Mouse (Mus musculus): Measurements from ENCODE around the gene Cdiptos. TPM values are rescaled to one million over a fixed set of nuclear protein-coding genes. Genes with fewer than 3 reads are reported as not detected.
A peak's percentile ranks its signal among the peaks of the same experiment; 100 is the strongest.

Gene Cdiptos
- total RNA-seq (2017), result 2.2 and 2.3 TPM in 2 replicates

DNA sequence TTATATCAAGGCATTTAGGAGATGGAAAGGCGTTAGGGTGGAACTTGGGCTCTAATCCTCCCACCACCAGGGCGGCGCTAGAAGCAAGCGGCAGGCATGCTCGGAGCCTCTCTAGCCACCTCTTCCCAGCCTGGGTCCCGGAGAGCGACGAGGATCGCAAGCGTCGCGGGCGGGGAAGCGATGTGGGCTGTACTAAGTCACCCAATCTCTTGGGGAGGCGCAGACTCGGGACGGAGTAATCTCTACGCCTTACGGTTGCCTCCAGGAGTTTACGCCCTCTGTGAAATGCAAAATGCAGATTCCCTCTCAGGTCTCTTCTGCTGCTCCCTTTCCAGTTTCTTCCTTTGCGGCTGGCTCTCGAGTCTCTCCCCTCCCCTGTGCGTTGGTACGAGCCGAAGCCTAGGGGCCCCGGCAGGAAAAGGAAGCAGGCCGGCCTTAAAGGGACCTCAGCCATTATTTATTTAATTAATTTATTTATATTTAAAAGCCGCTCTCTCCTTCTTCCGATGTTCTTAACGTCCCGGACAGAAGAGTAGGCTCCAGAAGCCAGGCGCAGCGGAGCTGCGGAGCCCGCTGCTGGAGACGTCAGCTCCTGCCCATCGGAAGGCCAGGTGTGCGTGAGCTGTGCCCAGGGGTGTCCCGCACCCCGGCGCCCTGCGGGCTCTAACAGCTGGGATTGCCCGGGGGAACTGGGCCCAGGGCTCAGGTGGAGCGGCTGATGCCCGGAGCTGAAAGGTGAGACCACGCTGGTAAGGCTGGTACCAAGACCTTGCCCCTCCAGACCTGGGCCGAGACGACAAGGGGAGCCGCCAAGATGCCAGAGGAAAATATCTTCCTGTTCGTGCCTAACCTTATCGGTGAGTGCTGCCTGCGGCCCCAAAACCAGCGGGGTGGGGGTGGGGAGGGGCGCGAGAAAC is at the start of gene Cdiptos:
Cdiptos (minus strand) TSS at position 149 of the 917 bp plus-strand sequence.
- ATAC-seq (ENCODE audit: extremely low read depth, insufficient number of reproducible peaks, low FRiP score, poor library complexity, severe bottlenecking), result peak; percentile 93

DNA sequence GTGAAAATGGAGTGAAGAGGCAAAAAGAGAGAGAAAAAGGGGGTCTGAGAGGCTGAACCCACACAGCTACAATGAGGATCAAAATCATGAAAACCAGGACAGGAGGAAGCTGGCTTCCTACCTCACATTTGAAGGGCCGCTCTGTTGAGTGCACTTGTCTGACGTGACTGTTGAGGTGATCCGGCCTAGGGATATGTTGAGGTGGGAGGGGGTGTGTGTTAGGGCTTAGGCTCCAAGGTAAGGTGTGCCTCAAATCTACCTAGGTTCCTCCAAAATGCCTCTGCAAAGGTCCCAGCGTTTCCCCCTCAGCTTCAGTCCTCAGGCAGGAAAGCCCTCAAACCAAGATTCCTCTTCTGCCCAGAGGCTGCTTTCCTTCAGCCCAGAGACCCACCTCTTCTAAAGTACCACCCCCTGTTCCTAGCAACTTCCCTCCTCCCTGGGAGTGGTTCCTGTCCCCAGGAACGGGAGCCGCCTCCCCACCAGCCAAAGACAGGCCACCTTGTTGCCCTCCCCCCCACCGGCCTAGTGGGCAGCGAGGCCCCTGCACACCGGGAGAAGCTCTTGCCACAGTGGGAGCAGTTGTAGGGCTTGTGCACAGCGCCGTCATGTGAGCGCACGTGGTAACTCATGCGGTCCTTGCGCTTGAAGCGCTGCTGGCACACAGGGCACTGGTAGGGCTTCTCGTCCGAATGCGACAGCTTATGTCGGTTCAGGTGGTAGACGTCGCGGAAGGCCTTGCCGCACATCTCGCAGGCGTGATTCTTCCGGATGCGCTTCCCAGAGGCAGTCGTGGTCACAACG is 49.1 kb upstream of the Cdiptos start:
- peak; percentile 37 for ATAC-seq (ENCODE audit: extremely low read depth, insufficient number of reproducible peaks, low FRiP score, poor library complexity, severe bottlenecking)

DNA sequence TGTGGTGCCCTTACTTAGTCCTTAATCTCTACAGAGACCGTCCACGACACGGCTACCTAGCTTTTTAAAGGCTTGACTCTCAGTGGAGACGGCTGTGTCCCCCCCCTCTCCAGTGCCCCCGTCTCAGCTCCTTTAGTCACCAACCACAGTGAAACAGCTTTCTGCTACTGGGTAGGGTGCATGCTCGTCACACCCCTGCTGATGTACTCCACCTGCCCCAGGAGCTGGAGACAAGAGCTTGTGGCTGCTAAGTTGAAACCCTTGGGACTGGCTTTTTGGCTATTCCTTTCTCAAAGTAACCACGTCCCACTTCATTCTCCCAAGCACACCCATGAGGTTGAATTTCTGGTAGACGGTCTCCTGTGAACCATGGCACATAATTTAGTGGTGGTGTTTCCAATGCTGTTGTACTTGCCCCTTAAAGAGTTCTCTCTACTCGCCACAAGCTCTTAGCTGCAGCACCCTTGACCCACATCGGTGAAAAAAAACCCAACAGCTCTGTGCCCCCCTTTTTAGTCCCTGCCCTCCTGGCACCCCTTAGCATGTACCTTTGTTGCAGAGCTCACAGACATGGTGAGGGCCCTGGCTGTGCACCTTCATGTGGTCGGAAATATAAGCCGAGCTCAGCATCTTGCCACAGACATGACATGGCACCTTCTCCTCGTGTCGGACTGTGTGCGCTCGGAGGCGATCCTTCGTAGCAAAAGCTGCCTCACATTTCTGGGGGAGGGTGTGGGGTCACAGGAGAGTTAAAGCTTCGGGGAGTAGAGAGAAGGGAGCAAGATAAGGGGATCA is 48.2 kb upstream of the Cdiptos start:
- ATAC-seq (ENCODE audit: extremely low read depth, insufficient number of reproducible peaks, low FRiP score, poor library complexity, severe bottlenecking), result no peak

DNA sequence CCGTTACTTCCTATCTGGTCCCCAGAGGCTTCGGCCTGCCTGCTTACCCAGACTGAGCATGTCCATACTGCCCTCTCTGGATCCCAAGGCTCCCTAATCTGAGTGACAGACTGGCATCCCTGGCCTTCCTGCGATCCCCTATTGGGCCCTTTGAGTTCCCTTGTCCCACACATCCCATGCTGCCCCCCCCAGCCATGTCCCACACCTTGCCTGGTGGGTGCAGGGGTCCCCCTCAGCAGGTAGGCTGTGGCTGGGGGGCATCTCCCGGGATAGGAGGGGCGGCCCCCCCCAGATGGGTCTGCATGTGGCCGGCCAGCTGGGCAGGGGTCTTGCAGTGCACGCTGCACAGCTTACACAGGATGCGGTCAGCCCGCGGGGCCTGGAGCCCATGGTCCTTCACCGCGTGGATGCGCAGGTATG is 47.4 kb upstream of the Cdiptos start:
- ATAC-seq (ENCODE audit: extremely low read depth, insufficient number of reproducible peaks, low FRiP score, poor library complexity, severe bottlenecking), result no peak

DNA sequence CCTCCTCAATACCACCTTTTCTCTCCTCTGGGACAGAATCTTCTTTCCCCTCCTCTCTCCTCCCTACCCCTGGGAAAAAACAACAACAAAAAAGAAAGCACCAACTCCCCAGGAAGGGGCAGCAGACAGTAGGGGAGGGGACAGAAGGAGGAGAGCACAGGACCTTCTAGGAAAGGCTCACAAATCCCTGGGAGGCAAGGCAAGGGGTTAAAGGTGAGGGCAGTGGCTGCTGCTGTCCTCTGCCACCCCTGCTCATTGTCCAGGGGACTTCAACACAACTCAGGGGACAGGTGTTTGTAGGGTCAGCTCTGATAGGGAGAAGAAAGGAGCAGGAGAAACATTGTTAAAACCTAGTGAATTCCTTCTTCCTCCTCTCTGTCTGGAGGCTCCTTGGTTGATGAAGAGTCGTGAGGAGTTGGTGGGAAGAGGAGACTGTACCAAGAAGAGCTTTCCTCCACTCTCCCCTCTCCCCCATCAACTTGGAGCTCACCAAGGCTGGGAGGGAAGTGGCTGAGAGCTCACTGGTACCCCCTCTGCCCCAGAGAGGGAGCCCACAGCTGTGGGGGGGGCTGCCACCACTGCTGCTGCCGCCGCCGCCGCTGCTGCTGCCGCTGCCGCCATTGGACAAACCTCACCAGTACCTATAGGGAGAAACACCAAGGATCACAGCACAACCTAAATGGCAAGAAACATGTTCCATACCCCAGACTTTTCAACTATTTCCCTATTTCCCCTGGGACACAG is 46.8 kb upstream of the Cdiptos start:
- ATAC-seq (ENCODE audit: extremely low read depth, insufficient number of reproducible peaks, low FRiP score, poor library complexity, severe bottlenecking), result no peak

DNA sequence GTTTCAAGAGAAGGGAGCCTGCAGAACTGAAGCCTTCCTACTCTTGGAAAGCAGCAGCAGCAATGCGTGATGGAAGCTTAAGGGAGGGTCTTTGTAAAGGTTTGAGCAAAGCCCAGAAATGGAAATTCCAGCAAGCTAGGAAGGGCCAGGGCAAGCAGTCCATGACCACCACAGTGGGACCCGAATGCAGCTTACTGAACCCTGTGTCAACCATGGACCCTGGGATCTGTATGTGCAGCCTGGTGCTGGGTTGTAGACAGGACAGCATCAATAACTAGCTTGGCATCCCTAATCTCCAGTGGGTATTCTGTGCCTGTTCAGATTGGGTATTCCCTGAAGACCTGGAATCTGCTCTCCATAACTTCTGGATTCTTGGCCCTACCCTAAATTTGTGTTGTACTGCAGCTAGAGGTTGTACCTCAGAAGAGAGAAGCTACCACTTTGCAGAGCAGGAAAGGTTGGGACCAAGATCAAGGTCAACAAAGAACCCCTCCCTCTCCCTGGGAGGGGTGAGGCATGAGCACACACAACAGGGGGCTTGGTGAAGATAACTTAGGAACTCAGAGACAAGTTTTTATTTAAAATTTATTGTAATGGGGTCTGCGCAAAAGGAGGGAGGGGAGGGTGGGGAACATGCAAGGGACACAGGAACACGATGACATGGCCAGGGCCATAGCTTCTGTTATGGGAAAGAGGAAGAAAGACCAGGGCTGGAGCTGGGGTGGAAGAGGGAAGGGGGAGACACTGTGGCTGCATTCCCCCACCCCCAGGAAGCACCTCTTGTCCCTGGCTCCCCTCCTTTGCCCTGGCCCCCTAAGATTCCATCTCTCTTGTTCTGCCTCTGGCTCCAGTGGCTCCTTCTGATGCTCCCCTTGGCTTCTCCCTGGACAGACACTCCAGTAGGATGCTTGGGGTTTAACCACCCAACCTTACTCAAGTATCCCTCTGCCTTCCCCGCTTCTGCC is 45.9 kb upstream of the Cdiptos start:
- no peak for ATAC-seq (ENCODE audit: extremely low read depth, insufficient number of reproducible peaks, low FRiP score, poor library complexity, severe bottlenecking)

DNA sequence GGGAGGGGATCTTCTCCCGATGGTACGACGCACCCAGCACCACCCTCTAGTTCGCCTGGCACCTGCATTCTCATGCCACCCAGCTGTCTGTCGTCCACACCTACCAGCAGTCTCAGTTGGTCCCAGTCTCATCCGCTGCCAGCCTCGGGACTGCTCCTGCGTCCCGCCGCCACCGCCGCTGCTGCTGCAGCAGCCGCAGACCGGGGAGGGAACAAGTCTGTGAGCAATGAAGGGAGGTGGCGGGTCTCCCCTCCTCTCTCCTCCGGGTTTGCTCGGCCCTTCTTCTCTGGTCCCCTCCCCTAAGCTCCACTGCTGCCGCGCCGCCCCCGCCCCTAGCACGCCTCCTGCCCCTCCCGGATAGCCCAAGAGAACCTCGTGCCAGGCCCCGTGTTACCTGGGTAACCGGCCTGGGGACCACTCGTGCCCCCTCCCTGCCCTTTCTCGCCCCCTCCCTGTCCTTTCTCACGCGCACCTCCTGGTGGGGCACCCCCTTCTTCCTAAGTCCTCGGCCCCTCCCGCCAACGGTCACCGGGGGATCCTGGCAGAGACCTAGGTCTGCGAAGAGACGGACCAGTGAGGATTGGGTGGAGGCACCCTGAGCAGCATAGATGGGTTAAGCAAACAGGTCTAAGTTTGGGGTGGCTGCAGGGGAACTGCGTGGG is 45.1 kb upstream of the Cdiptos start, which contains the start of the genes Gm42742 and Prrt2:
Gm42742 (minus strand) TSS at position 197 of the 662 bp plus-strand sequence.
Prrt2 (minus strand) TSS at position 311 of the 662 bp plus-strand sequence.
- no peak for ATAC-seq (ENCODE audit: extremely low read depth, insufficient number of reproducible peaks, low FRiP score, poor library complexity, severe bottlenecking)

DNA sequence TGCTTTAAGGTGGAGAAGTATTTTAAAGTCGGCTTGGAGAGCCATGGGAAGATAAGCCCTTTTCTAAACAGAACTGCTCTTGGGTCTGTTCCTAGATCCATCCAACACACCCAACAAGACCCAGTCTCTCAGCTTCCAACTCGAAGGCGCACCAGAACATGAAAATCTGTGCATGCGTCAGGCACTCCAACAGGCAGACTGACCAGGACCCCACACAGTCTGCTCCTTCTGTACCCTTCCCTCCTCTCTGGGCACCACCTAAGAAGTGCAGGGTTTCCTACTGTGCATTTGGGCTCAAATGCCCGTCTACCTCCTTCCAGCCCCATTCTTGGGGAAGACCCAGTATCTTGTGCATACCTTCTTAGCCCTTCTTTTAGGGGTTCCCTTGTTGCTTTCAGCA is 44.6 kb upstream of the Cdiptos start:
- no peak for ATAC-seq (ENCODE audit: extremely low read depth, insufficient number of reproducible peaks, low FRiP score, poor library complexity, severe bottlenecking)

DNA sequence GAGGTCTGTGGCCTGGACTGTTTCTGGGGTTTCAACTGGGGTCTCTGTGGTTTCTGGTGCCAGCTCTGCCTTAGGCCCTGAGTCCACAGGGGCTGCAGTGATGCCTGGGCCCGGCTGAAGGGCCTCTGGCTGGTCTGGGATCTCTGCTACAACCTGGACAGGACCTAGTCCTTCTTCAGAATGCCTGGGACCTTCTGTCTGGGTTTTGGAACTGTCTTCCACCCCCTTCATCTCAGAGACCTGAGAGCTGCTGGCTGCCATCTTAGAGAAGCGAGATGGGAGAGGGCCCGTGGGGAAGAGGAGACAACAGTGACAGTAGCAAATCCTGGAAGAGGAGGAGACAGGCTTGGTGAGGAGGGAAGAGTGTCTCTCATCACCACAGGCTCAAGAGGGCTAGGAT is 44.1 kb upstream of the Cdiptos start:
- no peak for ATAC-seq (ENCODE audit: extremely low read depth, insufficient number of reproducible peaks, low FRiP score, poor library complexity, severe bottlenecking)

DNA sequence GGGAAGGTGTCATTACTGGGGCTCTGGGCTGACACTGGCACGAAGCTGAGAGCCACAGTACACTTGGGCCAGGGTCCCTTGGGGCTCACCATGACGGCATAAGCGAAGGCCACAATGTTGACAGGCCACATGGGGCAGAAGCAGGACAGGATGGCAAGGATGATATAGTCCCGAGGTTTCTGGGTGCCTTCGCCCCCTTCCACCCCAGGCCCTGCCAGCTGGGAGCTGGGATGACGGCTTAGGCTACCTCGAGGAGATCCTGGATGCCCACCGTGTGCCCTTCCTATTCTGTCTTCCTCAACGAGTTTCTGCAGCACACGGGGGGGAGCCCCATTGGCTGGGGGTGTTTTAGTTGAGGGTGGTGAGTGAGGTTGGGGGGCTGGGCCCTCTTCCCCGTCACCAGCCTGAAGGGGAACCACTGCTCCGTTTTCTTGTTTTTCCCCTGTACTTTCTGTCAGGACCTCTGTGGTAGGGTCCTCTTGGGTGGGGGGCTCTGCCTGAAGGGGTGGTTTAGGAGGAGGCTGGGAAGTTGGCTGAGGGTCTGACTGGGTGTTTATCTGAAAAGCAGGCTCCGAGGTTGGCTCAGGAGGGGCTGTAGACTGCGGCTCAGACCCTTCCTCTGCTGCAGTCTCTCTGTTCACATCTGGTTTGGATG is 43.5 kb upstream of the Cdiptos start:
- no peak for ATAC-seq (ENCODE audit: extremely low read depth, insufficient number of reproducible peaks, low FRiP score, poor library complexity, severe bottlenecking)

DNA sequence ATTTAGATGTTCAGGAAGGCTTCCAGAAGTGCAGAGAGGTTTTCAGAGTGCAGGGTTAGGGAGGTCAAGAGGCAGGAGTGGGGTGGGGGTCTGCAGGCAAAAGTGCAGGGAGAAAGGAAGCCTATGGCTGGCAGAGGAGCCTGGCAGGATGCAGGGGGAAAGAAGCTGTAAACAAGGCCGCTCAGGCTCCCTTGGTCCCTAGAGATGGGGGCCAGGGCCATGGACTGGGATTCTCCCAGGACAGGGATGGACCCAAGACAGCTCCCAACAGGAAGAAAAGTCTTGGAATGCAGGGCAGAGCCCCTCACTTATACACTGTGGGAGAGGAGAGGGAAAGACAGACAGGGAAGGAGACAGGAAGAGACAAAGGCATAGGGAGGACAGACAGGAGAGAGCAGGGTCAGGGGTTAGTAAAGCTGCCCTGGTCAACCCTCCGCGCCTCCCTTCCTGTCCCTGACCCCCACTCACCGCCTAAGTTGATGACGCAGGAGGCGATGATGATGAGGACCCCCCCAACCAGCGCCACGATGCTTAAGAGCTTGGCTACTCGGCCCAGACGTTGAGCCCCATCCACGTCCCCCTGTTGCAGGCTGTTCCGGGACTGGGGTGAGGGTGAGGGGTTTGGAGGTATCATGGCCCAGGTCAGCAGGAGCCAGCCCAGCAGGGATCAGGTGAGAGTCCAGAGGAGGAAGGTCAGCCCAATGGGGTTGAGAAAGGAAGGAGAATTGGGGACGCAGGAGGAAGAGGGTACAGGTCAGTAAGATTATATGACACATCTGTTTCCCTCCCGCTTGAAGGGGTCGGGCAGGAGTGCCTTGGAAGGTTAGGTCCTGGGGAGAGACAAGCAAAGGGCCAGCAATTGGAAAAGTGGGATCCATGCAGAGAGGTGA is 42.8 kb upstream of the Cdiptos start:
- ATAC-seq (ENCODE audit: extremely low read depth, insufficient number of reproducible peaks, low FRiP score, poor library complexity, severe bottlenecking), result no peak

DNA sequence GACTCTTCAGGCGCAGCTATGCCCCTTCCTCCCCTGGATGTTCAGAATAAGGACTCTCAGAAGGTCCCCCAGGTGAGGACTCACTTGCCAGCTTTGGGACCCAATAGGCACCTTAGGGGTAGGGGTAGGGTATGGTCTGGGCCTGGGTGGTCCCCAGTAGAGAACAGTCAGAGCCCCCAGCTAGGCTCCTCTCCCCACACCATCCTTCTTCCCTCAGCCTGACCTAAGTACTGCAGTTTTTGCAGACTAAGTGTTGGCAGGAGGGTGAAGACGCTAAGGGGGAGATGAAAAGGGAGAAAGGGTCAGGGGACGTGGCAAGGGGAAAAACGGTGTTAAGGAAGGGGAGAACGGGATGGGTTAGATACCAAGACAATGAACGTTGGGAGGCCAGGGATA is 42.0 kb upstream of the Cdiptos start:
- no peak for ATAC-seq (ENCODE audit: extremely low read depth, insufficient number of reproducible peaks, low FRiP score, poor library complexity, severe bottlenecking)

DNA sequence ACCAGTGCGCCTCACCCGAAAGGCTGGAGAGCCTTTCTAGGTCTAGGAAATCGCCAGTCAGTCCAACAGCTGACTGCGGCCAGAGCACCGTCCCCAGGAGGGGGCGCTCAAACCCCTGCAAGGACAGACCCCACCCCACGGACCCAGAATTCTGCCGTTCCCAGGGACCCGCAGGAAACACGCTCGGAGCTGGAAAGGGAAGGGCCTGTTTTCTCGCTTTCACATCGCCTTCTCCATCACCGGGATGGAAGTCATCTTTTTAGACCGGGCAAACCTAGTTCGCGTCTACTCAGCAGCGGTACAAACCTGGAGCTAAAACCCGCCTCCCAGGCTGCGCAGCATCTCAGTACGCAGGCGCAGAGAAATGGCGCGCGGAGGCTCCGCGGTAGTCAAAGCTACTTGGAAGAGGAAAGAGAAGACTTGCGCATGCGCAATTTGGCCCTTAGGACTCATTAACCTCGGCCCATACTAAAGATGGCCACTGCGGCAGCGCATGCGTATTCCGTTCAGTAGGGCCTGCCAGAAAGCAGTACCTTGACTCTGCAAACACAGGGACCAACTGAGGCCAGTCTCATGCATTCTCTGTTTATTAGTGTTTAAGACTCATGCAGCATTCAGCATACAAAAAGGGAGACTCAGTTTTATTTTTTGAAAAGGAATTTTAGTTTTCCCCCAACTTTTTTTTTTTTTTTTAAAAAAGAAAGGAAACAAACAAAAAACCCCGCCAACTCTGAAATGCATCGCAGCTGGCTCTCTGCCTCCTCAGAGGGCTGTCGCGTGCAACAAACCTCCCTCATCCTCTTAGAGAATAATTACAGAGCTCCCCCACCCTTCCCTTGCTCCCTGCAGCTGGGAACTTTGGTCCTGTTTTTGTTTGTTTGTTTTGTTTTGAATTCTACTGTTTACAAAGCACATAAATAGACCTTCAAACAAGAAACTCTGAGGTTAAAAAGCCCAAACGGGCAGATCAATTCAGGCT is 41.4 kb upstream of the Cdiptos start, which contains the start of gene Pagr1a:
Pagr1a (minus strand) TSS at position 382 of the 979 bp plus-strand sequence.
- ATAC-seq (ENCODE audit: extremely low read depth, insufficient number of reproducible peaks, low FRiP score, poor library complexity, severe bottlenecking), result peak; percentile 74

DNA sequence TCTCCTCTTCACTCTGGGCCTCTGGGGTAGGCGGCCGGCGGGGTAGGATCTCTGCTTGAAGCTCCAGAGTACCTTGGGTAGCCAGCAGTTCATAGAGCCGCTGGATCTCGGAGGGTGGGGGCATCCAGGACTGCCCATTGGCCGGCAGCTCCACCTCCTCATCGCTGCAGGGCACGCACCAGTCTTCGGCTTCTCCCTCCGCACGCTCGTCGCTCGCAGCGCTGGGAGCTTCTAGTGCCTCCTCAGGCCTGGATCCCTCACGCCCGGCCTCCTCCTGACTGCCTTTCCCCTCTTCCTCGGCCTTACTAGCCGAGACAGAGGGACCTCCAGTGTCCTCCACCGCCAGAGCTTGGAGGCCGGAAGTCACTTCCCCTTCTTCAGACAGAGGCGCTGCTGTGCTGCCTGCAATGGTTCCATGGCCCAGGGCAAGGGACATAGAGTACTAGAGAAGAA is 40.6 kb upstream of the Cdiptos start:
- ATAC-seq (ENCODE audit: extremely low read depth, insufficient number of reproducible peaks, low FRiP score, poor library complexity, severe bottlenecking), result peak; percentile 14; the same call in 1 of the 2 replicates

DNA sequence TGATC is 40.4 kb upstream of the Cdiptos start, which contains the start of gene Pagr1b:
Pagr1b (minus strand) TSS at position 4 of the 5 bp plus-strand sequence.
- ATAC-seq (ENCODE audit: extremely low read depth, insufficient number of reproducible peaks, low FRiP score, poor library complexity, severe bottlenecking), result no peak

Measured in neutrophil, adult 5-6 weeks (primary cell).